Mouse (Mus musculus): ENCODE results near the gene Gnaq. TPM values are rescaled to one million over a fixed set of nuclear protein-coding genes. Genes with fewer than 3 reads are reported as not detected.

Gnaq gene
- total RNA-seq, 2 experiments from 2014 or later = 52.6 to 61.1 TPM

DNA sequence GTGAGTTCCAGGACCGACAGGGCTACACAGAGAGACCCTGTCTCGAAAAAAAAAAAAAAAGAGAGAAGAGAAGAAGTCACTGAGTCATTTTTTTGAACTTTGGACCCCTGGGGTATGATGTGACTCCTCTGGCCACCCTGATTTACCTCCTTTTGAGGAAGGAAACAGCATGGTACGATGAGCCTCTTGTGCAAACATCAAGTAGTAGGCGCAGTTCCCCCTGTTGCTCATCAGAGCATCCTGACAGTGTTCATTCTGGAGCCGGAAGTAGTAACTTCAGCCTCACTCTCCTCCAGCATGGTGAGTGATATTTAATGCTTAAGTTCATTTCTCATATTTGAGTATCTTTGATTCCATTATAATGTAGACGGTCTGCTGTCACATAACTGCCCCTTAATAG, 190.4 kb downstream of the Gnaq start:
- DNase-seq = no peak

DNA sequence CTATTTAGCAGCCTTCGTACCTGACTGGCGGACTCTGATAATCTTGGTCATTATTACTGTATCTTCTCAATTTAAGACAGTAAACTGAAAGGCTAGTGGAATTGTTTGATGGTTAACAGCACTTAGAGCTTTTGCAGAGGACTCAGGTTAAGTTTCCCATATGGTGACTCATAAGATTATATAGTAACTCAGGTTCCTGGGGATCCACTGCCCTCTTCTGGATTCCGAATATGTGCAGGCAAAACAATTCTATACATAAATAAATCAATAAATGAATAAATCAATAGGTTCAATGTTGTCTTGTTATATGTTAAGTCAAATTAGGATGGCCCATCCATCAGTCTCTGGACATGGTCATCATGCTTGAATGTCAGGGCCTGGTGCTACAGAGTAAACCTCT, 191.6 kb downstream of the Gnaq start:
- no peak for DNase-seq

DNA sequence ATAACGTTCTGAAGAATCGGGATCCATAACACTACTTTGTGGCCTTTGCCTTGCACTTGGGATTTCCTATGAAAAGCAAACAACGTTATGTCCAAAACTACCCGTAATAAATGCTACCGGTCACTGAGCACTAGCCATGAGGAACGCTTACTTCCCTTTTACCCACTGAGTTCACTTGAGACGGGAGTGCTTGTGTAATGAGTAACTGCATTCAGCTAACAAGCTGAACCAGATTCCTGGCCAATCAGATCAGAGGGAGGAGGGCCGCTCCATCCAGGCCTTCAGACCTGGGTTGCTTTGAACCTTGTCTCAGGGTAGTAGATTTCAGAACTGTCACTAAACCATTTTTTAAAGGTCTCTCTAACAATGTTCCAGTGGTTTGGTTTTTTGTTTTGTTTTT, 193.3 kb downstream of the Gnaq start:
- peak; percentile 66 for DNase-seq

DNA sequence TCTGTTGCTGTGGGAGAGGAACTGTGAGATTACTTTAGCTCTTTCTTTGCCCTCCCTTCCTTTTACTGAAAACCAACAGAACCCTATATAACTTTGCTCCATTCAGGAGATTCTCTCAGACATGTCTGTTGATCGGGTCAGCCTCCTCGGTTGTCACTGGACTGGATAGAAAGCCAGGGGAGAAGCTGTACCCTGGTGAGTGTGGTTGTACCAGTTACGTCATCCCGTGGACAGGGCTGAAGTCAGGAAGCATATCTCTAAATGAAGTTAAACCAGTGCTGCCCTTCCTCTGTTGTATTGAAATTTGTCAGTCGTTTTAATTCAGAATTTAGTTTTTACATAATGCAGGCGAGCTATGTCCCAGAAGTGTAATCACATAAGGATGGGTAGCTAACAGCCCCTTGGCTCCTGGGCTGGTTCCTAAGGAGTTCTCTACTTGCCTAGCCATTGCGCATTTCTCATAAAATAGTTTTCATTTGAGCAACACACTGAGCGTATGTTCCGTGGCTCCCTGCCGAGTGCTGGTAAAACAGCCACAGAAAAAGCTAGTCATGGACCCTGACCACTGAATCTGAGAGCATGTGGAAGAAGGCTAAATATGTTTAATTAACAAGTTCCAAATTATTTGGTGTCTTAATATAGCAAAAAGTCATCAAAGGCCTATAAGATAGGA, 194.9 kb downstream of the Gnaq start:
- no peak for DNase-seq

DNA sequence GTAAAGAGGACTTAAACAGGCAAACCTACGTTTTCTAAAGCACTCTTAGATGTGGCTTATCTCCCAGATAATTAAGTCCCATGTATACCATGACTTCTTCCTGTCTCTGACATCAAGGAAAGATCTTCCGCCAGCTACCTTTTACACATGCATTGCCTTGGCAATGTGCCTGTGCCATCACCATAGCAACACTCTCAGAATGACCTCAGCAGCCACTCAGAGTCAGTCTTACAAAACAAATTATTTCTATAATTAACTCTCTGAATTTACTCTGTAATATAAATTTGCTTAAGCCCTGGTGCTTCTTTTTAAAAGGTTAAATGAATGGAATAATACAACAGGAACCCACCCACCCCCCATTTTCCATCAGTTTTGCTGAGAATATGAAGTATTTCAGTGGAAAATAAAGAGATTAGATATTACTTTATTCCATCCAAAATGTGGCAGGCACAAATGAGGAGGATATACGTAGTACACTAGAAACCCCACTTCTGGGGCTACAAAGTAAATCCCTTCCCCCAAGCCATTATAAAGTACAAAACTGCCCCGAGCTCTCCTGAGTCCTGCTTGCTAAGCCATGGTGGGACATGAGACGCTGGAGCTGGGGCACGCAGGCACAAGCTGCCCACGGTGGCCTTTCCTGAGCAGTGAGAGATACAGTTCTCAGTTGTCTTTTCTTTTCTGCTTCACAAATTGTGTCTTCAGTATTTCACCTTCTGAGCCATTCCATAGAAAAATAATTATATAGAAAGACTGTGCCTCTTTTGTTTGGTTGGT, 195.6 kb downstream of the Gnaq start:
- DNase-seq = peak; percentile 88

DNA sequence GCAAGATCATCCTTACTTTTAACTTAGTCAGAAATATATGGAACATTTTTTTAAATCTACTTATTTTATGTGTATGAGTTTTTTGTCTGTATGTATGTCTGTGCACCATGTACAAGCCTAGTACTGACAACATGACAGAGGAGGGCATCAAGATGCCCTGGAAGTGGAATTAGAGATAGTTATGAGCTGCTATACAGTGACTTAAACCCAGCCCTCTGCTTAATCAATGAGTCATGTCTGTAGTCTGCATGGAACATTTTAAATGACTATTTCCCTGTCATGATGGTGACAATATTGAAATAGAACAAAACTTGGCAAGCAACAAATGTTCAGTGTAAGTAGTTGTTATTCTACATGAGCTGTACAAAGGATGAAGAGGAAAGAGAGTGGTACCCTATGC, 196.4 kb downstream of the Gnaq start:
- DNase-seq = no peak

DNA sequence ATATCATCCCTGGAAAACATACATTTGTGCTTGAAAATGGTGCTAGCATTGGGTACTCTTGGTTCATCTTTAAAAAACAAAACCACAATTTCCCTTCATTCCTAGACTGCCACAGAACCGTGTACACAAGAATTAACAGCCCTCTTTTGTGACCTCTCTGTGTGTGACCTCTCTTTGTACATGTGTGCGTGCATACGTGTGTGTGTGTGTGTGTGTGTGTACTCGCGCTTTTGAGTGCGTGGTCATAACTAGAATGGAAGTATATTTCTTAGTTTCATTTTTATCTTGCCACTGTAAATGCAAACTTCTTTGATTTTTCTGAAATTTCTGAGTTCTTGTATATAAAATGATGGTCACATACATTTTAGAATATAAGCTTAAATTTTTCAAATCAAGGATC, 197.0 kb downstream of the Gnaq start:
- no peak for DNase-seq

DNA sequence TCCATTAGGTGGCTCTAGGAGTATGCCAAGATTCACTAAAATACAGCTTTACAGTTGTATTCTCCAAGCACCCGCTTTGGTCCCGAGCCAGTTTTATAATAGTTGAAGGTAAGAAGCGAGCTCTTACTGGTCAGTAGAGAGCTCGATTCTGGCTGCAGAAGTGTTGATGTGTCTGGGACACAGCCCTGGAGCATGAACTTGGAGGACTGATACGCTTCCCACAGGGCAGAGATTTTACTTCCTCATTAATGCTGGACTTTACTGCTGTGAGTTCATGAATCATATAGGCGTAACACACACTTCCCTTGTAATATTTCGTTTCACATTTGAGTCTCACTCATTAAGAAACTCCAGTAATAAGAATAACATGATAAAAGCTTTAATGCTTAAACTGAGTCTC, 197.5 kb downstream of the Gnaq start:
- DNase-seq = no peak

DNA sequence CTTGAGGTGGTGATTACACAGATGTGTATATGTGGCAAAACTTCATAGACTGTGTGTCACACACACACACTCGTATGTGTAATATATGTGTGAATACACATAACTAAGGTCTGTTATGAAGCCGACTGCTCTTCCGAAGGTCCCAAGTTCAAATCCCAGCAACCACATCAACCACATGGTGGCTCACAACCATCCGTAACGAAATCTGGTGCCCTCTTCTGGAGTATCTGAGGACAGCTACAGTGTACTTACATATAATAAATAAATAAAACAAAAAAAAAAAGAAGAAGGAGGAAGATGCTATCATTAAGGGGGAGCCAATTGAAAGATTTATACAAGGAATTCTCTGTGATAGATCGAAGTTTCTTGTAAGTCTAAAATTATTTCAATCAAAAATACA, 198.4 kb downstream of the Gnaq start:
- DNase-seq = no peak

DNA sequence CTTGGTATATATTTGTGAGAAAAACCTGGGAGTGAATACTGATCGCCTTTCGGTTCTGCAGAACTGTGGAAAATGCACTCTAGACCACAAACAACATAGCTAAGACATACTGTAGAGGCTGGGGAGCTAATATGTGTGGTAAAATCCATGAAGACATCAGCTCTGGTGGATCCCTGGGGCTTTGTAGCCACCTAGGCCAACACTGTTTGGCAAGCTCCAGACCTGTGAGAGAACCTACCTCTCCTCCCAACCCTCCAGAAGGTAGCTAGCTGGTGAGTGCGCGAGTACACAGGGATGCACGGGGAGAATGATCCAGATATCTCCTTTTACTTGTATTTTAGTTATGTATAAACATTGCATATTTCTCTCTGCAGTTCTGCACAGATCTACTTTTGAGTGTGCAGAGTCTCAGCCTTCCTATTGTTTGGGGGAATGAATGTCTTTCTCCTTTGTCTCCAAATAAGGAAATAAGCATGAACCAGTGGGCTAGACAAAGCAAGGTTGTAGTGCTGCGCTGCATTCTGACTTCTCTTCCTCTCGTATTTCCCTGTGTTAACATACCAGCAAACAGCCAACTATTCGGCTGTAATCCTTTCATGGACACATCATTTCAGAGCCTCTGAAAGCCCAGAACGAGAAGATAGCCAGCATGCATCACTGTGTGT, 205.4 kb downstream of the Gnaq start:
- DNase-seq = no peak

DNA sequence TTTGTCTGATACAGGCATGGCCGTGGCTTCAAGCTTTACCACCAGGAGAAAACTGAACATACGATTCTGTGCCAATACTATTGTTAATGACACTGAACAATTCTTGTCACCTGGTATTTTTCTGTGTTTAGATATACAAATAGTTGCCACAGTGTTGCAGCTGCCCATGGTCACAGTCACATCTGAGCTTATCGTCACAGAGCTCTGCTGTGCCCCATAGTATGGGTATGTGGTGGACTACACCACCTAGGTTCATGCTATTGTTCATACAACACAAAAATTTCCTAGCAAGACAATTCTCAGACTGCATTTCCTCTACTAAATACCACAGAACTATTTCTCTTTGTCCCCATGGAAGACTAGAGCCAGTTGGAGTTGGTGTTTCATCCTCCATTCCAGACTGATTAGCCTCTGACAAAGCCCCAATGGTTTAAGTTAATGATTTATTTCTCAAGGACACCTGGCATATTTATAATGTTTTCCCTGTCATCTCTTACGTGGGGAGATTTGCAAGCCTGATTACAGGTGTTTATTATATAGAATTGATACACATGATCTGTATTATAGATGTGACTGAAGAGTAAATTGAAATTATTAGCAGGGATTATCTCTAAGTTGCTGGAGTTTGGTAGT, 207.4 kb downstream of the Gnaq start:
- no peak for DNase-seq

DNA sequence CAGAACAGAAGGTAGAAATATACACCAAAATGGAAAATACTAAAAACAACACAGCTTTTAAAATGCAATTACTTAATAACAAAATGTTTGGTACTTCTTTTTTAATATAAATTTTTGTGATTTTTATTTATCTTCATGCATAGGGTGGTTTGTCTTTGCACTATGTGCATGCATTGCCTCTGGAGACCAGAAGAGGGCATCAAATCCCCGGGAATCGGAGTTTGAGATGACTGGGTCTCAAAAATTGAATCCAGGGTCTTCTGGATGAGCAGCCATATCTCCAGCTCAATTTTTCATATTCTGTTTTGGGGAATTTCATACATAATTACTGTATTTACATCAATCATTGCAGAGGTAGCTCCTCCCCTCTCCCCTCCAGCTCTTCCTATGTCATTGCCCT, 210.1 kb downstream of the Gnaq start:
- no peak for DNase-seq

DNA sequence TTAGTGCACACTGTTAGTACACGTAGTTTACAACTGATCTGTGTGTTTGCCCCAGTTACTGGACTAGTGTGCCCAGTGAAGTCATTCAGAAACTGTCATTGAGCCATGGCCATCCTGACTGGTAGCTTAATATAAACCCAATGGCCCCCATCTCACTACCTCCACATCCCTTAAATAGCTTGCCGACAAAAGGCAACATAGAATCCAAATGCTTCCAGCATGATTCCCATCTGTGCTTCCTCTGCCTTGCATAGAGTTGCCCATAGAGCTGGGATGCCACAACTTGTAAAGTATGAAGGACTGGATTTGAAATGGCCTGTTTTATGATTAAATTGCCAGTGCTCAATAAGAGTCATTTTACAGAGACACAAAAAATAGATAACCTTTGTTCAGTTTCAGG, 212.9 kb downstream of the Gnaq start:
- DNase-seq = no peak

DNA sequence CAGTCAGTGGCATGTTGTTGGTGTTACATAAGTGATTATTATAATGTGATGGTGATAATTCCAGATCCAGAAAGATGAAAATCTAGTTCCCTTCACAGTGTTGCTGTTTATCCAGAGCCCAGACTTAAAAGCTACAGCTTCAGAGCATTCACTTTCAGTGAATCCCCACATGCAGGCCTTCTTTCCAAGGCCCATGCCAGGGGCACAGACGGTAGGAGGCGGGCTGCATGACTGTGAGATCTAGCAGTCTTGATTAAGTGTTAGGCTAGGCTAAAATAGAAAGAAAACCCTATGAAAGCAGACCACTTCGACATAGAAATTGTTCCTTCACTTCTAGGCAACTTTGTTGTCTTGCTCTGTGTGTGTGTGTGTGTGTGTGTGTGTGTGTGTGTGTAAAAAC, 214.4 kb downstream of the Gnaq start:
- DNase-seq = no peak

DNA sequence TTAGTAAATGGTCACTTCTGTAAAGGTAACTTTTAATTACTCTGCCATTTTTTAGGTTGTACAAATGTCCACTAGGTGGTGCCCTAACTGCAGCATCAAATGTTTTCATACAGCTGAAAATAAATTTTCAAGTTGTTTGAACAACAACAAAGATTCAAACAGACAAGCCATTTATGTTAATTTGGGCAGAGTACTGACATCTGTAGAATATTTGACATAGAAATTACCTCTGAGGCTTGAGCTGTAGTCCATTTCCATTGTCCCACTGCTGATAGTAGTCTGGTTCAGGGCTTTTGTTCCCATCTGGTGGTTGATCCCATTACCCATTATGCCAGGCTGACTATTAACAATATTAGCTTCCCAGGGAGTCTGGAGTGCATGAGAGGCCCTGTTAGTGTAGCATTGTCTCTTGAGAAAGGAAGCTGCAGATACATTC, 221.1 kb downstream of the Gnaq start:
- DNase-seq = peak; percentile 46

DNA sequence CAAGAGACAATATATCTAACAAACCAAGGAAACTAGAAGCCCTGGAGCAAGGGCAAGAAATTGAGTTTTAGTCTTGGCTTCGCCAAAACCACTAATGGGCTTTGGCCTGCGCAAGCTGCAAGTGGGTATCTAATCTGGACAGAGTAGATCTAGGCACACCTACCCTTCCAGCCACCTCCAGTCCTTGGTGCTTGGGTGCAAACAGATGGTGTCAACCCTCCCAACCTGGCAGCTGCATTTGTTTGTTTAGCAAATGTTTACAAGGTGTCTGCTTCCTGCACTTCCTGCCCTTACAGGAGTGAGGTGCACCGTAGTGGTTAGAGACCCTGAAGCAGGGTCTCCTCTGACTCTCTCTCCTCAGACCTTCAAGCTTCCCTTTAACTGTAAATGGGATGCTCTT, 225.5 kb downstream of the Gnaq start:
- no peak for DNase-seq

DNA sequence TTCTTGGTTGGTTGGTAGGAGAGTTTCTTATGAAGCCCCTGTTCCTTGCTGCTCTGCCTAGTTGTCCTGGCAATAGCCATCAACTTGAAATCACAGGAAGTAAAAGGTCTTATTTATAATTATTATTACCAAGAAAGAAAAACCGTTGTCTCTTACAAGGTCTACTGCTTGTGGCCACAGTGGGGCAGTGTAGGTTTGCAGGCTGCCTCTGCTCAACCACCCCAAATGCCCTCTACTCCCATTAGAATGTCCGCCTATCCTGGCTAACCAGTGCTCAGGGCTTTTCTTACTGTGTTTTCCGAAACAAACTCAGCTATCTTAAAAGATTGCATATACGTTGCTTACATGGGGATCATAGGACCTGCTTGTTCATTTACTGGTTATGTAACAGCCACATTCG, 226.3 kb downstream of the Gnaq start:
- DNase-seq = peak; percentile 72

DNA sequence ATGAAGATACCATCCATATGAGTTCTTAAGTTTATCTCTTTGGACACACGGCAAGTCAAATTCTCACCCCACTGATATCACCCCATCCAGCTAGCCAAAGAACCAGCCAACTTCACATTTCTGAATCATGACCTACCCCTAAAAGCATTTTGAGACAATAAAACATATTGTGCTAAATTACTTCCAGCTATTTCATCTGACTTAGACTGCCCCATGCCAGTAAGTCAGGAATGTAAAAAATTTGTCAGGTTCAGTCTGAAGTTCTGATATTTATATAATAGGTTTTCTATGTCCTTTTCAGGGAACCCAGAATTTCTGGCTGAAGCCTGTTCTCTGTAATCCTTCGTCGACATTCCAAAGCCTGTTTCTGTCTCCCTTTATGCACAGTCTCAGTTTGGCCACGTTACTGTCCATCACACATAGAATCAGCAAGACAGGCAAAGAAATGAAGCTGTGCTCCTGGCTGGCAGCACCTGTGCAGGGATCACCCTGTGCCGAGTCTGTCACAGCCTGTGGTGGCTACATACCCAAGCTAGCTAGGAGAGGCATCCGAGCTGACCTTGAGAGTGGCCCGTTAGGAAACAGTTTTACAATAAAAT, 233.9 kb downstream of the Gnaq start:
- no peak for DNase-seq

DNA sequence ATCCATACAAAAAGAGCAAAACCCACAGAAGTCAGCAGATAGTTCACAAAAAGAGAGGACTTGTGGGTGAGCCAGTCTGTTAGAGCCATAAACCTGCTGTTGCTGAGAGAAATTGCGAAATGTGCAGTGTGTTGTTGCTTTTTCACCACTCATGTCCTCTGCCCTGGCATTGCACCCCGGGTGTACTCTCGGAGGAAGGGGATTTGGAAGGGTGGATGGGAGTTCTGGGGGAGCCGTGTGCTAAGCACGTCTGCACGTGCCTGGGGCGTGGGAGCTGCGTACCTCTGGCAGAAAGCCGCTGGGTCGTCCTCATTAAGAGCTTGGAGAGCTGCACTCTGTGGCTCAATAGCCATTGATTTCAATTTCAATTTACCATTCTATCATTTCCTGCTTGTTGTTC, 234.6 kb downstream of the Gnaq start:
- no peak for DNase-seq

DNA sequence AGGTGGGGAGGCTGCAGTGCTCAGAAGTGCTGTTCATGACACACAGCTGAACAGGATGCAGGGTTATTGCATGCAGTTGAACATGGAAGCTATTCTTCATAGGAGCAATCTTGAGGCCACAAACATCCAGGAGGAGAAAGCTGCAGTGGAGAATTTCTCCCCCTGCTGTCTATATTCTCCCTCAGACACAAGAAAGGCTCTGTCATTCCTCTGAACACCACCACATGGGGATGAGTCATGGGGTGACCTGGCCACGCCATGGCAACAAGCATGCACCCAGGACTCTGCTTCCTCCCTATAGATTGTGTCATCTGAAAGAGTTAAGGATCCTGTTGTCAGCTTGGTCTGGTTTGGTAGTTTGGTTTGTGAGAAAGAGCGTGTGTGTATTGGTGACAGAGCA, 239.0 kb downstream of the Gnaq start:
- DNase-seq = no peak

DNA sequence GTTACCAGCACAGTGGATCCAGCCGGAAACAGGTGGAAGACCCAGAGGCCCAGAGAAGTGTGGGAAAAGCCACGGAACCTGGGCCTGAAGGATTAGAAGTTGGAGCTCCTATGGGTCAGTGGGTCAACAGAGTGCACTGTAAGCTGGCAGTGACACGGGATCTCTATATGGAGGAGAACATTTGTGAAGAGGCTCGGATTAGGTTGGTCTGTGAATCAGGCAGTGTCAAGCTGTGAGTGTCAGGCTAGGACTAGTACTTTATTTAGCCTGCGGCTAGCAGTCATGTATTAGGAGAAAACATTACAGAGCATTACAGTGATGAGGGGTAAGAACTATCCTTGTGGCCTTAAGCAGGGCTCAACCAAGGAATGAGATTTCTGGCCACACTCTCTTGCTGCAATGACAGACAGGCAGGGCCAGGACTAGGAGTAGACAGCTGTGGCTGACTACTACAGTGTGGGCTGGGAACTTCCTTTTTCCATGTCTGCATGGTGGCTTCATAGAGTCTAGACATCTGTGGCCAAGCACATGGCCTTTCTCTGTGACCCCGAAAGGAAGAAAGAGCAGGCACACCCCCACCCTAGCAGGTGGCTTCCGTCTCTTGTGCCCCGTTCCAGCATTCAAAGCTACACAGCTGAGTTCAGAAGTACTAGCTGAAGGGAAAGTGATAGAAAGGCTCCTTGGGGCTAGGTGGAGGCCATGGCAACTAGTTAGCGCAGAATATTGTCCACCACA, 240.3 kb downstream of the Gnaq start:
- DNase-seq = no peak

DNA sequence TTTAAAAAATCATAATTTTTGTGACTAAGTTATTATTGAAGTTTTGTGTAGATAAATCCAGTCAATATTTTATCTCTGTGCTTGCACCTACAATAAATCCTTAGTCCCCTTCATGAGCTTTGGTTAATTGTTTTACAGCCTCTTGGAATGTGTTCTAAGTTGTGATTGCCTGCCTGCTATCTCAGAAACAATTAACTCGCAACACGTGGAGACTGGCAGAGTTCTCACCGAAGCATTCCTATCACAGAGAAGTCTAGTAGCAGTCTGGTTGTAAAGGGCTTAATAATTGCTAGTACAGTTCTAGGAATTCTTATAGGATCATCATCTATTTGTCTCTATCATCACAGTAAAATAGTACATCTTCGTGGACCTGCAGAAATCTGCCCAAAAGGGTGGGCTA, 243.2 kb downstream of the Gnaq start:
- no peak for DNase-seq
